Mouse (Mus musculus) adrenal gland, adult 8-10 months (tissue): Measurements from ENCODE around the gene Syne1. TPM values are rescaled to one million over a fixed set of nuclear protein-coding genes. Genes with fewer than 3 reads are reported as not detected.

Source experiments
- DNase-seq: peaks from one replicate; pipeline ENCODE4 v3.0.0; 2022
- total RNA-seq, 4 experiments: library from RNA; stranded (reverse); gene quantifications; 2 replicates each; pipeline ENCODE4 v1.2.4; 2022

The Syne1 gene
- total RNA-seq, 4 experiments from 2014 or later = 23.6 to 41.7 (median 31.8) TPM

DNA sequence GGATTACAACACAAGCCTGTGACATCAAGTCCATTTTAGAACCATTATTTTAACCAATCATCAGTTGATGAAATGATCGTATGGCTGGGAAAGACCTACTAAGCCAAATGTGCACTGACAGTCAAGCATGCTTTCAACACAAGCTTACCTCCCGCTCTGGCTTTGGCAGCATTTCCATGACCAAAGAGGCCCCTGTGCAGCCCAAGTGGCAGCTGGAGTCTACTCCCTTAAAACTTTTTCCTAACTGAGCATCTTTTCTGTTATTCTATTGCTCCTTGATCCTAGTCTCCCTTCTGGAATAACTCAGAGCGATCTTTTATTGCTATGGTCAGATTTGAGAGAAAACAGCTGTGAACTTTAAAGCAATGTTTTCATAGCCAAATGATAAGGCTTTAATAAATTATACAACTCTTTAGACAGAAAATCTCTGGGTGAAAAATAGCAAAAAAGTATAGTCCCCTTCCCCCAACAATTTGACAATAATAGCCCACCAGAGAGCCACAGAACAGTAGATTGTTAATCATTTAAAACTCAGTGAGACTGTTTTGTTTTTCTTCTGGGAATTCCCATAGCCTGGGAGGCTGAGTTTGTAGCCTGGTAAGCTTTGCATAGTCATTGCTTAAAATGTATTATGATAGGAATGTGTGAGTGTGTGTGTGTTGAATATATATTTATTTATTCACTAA lies 411.9 kb downstream of the Syne1 start:
- no peak for DNase-seq

DNA sequence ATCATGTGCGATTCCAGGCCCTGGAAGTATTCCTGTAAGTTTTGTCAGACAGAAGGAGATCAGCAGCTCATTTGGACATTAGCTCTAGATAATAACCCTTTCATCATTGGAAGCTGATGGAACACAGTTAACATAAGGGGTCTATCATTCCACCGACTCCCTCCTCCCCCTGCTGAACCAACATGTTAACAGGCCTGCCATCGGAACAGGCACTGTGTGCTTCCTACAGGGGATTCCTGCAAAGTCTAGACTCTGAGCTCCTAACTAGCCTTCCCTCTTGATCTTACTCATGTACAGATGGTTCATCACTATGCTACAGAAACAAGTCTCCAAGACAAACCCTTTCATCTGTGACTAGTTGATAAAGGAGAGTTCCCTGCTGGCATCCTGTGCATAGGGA lies 419.2 kb downstream of the Syne1 start:
- DNase-seq = no peak

DNA sequence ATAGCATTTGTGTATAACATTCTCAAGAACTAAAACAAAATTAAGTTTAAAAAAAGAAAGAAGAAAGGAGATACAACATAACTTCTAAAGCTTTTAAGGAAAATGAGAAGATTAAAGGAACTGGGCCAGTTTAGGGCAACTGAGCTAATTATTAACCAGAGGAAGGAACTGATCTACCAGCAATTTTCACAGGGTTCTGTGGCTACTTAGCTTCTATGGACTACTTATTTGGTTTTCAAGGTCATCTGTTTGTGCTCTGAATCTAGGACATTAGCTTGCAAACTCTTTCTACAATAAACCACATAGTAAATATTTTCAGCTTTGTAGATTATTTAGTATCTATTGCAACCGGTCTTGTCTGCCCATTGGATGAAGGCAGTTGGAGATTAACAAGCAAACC lies 420.8 kb downstream of the Syne1 start:
- DNase-seq = no peak

DNA sequence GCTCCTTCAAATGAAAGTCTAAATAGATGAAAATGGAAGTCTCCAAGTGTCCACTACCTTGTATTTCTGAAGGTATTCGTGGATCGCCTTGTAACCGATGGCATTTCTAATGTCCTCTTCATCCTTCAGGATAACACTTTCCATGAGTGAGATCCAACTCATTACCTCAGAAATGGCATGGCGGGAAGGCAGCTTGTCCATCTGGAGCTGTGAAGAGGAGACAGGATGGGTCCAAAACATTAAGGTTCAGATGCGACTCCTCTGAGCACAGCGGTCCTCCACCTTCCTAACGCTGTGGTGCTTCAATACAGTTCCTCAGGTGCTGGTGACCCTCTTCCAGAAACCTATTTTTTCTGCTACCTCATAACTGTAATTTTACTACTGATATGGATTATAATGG lies 426.5 kb downstream of the Syne1 start:
- DNase-seq = no peak

DNA sequence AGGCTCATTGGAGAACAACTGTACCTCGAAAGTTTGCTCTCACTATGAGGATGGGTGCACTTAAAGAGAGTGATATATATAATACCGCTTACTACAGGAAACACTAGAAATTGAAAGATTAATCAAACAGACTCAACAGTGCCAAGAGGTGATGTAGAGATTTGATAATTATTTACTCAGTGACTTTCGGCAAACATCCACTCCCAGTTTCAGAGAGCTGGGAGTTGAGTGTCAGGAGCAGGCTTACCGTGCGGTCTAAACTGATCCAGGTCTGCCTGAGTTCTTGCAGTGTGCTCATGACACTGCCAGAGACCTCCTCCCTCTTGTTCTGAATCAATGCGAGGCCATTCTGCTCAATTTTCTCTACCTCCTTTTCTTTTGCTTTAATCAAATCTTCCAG lies 434.6 kb downstream of the Syne1 start:
- no peak for DNase-seq

DNA sequence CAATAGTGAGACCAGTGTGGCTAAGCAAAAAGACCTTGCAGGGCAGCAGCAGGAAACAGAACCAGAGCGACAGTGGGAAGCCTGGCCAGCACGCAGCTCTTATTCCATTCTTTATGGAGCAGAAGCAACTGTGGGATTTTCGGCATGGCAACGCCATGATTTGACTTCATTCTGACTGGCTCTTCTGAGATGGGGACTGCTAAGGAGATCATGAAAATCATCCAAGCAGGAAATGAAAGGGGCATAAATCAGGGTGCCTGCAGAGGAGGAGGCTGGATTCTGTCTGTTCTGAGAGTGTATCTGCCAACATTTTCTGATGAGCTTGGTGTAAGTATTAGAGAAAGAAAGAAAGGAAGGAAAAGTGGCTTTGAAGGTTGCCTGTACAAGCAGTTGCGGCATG lies 435.1 kb downstream of the Syne1 start:
- no peak for DNase-seq

DNA sequence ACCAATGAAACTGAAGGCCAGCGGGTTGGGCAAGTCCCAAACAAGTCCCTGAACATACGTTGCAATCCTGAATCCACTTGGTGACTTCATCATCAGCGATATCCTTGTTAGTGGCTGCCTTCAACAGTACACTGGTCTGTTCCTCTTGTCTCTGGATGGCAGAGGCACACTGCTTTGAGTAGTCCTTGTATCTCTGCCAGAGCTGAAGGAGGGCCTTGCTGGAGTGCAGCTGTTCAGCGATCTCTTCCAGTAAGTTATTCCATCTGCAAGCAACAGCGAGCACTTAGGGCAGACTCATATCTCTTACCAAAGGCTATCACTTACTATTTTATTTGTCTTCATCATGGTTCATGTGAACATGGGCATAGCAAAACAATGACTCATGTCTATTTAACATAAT lies 440.5 kb downstream of the Syne1 start:
- no peak for DNase-seq

DNA sequence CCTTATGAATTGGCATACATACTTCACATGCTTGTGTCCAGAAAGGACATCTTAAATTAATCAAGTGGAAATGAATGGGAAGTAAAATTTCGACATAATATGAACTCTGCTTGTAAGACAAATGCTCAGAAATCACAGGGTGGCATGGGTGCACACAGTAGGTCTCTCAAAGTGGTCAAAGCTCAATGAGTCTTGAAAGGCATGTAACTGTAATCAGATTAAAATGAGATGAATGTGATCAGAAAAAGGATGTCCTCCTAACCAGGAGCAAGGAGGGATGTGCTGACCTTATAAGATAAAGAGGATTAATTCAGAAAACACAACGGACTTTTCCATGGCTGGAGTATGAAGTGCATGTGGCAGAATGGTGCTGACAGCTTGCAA lies 453.5 kb downstream of the Syne1 start:
- no peak for DNase-seq

DNA sequence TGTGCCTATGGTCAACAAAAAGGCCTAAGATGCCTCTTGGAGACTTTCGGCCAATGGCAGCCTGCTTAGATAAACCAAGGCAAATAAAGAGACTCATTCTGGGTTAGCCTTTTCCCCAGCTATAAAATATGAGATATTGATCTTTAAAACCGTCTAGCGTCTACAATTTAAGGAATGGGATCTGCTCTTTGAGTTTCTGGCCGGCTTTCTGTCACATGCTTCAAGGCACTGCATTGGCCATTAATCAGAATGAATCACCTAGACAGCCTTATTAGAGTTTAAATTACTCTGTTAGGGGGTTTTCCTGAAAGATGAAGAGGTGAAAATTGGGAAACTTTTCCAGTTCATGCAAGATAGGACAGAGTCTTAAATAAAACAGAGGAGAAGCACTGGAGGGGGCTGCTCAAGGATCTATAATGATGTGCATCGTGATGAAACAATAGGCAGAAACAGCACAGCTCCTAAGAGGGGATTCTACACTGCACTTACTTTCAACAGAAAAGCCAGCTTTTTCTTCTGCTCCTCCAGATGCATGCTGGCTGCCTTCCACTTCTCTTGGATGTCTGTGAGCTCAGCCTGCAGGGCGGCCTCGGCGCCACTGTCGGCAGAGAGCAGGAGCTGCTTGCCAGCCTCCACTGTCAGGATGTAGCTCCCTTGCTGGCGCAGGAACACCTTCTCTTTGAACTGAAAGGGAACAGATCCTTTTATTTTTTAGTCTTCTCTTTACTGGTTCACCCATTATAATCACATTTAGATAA lies 454.1 kb downstream of the Syne1 start:
- no peak for DNase-seq

DNA sequence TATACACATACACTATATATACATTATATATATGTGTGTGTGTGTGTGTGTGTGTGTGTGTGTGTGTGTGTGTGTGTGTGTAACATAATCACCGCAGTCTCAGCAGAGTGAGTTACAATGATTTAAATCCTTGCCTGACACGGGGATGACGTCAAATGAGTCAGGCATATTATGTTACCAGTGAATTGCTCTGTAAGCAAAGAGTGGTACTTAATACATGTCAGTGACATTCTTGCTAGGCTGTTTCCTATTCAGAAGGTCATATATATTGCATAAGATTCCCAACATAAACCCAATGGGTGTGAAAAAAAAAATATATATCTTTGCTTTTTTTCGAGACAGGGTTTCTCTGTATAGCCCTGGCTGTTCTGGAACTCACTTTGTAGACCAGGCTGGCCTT lies 462.1 kb downstream of the Syne1 start:
- no peak for DNase-seq

DNA sequence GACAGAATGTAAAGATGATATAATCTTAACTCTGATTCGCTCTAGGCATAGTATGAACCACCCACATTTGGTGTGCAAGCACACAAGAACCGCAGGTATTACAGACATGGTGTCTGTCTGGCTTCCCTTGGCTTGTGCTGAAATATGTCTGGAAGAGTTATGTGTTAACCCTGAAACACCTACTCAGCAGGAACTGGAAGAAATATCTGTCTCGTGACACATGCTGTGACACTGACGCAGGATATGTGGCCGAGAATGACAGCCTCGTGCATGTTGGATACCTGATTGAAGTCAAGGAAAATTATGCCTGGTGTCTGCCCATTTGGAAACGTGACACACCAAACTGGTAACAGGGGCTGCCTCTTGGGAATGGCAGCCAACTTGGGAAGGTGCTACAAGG lies 463.9 kb downstream of the Syne1 start:
- DNase-seq = no peak

DNA sequence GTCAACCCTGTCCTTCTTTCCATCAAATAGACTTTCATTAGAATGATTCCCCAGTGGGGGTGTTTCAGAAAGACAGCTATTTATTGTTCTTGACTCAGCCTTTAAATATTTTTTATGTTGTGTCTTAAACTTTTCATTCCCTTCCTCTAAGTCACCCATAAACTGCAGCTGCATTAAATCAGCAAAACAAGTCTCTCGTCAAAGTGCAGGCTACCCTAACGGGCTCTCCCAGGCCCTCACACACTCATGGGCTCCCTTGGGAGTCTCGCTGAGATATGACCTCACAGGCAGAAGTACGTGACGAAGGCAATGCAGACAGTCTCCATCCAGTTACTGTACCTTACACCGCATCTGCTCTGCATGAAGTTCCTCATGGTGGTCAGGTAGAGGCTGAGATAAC lies 465.0 kb downstream of the Syne1 start:
- DNase-seq = no peak

DNA sequence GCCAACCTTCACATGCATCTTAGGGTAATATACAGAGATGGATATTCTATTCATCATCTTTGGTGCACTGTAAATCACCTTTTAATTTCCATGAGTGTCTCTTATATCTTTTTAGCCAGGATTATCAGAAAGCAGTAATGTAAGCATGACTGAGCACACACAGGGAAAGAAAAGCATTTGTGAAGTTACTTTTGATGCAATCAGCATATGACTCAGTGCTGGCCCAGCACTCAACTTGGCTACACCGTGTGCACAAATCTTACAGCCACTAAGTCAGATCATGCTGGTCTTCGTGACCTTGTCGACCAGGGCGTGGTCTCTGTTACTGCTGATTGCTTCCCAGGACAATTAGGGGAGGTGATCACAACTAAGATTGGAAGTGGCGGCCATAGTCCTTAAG lies 465.5 kb downstream of the Syne1 start:
- peak; percentile 13 for DNase-seq

DNA sequence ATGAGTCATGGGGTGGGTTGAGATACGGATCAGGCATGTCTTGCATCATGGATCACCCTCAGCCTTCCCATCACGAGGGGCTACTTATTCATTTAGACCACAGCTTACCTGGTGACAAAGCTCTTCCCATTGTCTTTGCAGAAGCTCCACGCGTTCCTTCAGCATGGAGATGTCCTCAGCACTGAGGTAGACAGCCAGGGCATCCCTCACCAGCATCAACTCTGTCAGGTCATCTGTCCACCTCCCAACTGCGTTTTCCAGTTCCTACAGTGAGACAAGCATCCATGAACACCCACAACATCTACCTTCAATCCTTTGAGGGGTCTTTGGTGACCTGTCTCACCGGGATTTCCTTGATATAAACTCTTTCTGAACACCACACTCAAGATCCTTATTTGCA lies 467.6 kb downstream of the Syne1 start:
- no peak for DNase-seq

DNA sequence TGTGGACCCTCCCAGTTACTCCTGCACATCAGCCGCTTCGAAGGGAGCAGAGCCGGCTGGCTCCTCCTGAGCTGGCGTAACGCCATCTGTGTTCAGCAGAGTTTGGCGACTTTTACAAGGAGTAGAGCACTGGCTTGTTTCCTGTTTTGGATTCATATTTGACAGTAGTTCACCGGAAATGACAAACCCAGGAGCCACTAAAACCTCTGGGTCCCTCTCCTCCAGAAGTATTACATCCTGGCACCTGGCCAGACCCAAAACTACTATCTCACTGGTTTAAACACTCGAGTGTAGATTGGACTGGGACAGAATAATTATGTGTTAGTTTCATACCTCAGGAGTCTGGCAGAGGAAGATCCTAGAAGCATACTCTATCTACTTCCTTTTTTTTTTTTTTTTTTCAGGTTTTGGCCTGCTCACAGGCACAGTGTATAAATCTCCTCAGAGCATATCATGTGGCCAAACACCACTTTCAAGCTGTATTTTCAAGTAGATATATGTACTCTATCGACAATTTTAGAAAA lies 471.3 kb downstream of the Syne1 start:
- DNase-seq = peak; percentile 12

DNA sequence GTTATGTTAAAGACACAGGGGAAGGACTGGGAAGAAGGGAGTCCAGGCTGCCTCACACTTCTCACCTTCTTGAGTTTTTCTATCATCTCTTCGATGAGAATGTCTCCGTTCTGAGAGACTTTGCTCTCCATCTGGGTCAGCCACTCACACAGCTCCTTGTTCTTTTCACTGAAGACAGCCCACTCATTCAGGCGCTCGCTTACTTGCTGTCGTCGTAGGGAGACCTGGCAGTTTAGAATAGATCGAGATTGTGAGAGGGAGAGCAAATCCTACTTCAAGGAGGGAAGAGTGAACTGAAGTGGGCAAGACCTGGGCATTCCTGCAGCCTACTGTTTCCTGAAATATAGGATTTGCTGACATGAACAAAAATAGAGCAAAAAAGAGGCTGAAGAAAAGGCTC lies 475.6 kb downstream of the Syne1 start:
- DNase-seq = no peak

DNA sequence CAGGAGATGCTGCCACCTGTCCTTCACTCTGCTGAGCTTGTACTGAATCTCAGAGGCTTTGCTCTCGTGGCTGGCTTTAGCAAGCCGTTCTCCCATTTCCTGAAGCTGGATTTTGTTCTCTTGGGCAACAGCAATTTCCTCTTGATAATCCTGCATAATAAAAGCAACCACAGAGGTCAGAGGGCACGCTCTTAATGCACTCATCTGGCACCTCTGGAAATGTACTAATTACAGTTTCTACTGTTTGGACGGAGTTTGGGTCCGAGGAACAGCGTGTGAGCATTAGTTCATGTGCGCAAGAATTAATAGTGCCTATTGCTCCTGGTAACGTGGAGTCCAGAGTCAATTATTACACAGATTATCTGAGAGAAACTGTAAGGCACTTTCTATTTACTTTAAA lies 479.2 kb downstream of the Syne1 start:
- DNase-seq = no peak

DNA sequence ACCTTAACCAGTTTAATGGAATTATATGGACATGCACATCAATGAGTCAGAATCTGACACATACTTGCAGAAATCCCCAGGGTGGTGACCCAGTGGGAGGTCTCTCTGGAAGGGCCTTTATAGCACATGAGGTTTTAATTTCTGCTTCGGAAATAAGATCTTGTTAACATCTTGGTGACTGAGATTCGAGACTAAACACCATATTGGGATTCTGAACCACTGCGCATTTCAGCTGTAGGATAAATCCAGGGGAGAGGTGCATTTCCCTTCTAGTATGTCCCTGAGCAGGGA lies 480.4 kb downstream of the Syne1 start:
- no peak for DNase-seq

DNA sequence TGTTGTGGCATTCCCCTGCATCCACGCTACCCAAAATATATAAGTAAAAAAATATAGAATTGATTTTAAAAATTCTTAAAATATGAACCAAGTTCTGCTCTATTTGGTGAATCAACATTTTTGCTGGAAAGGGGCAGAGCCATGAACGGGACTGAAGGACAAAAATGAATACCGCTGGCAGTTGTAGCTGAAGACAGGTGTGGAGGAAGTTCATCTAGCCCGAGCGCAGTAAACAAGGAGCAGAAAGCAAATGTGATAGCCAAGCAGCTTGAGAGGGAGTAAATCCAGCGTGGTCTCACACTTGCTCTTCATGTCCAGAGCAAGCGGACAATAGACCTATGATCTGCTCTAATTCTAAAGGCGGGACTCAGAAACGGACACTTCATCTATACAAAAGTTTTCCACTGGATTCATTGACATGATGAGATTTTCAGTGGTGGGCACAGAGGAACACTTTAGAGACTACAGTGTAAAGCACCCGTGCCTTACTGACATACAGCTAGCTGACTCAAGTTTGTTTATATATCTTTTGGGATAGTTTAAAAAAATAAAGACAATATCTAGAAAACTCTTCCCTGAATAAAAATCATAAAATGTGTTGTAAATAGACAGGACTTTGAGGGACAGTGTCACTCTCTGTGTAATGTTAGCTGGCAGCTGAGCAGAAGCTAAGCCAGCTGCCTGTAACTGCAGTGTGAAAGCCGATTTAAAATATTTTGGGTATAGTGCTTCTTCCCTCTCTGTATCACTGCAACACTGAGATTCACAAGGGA lies 480.9 kb downstream of the Syne1 start:
- DNase-seq = no peak

DNA sequence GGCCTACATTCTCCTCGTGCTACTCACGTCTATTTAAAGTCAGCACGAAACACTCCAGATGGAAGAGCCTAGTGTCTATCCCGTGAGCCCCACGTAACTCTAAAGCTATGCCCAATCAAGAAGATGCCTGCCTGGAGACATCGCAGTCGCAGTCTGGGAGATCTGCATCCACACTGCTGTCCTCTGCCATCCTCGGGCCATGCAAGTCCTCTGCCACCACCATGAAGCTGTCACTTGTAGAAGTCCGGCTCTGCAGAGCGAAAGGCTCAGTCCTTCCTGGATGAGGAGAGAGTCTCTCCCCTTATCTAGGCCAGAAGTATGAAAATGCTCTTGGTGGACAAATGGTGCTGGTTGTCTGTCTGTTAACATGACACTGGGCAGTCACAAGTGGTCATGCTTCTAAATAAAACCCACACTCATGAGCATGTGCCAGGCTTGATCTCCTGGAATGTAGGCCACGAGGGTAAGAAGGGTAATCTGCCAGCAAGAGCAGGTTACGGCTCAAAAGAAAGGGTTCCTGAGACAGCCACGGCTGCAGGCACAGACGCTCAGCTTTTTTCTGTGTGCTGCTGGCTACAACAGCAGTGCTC lies 482.5 kb downstream of the Syne1 start, which contains the start of gene Gm10097:
Gene Gm10097 (plus strand): TSS at position 517 of the 590 bp plus-strand sequence.
- no peak for DNase-seq

DNA sequence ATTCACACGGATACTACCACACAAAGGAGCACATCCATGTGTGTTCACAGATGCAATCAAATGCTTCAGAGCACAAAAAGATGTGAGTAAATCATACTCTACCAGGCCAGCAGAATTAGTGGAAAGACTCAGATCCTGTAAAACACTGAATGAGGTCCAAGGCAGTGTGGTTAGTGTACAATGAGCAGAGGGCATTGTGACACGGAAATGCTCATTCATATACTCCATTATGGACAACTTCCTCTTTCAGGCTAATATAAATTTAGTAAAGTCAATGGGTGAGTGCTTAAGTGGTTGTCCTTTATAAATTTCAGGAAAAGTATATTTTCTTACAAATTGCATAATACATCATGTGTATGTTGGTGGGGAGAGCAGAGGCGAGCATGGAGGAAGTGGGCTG lies 484.2 kb downstream of the Syne1 start:
- no peak for DNase-seq

DNA sequence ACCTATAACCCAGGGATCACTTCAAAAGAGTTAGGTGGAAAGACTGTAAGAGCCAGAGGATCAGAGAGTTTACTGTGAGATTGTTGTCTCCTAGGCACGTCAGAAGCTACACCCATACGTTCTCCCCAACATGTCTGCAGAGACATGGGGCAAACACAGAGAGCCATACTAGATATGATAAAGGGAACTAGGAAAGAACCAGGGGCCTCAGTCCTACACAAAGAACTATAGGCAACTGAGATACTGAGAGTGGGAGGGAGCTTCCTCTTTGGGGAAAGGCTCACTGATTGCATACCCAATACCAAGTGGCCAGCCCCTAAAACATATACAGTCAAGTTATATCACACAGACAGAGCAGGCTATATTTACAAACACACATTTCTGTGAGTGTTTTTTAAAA lies 491.3 kb downstream of the Syne1 start:
- no peak for DNase-seq

DNA sequence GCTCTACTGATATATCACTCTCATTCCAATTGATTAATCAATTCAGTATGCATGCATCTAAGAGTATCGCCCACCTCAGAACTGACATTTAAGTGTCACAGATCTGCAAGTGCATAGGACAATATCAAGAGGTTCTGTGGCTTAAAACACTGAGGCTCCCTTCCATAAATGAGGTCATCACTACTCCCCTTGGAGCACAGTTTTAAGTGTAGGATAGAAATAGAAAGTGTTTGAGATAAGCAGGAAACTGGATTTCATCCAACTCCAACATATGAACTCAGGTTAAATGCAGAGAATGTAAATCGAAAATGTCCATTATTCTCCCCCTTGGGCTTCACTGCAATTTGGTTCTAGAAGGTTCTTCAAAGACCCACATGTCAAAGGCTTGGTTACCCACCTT lies 492.4 kb downstream of the Syne1 start:
- DNase-seq = no peak
